15 mouse cellular contexts compared by ENCODE assay signal in the genomic region with DNA sequence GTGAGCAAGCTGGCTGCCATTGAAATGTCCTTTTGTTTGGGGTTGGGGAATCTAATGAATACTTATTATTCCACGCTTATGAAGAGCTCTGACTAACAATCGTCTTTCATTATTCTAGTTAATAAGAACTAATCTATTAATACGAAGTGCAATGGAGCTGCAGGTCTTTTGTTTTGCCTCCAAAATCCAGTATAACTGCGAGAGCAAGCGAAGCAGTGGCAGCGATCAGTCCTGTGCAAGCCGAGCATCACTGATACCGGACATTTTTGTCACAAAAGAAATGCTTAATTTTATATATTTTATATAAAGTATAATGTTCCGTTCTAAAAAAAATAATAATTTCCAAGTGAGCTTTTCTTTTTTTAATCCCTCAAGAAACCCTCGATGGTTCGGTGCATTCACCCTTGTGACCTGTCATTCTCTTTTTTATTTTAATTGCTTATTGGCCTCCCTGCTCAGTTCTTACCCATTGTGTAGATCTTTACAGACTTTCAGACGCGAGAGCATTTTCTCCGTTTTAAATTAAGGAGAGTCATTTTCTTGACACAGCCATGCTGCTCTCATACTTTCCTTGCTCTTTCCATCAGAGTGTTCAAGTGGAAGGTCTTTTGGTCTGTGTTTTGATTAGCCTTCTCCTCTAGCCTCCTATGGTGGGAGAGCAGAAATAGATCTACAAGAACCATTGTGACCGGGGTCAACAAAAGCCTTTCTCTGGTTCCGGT.
"Had no signal": no experiment of that assay in that cellular context is flagged by ENCODE, and none has a peak within 500 bp of the region (broad histone marks: within the 10 kb centered on the region; RNA-seq: fewer than 3 reads in every experiment).

No protein-coding gene starts in this region.

- ATAC-seq: intestine, embryonic 16.5 days had no signal

- H3K4me3 ChIP-seq: kidney, embryonic 15.5 days; limb, embryonic 13.5 days; midbrain, embryonic 10.5 days; myocyte; neural tube, embryonic 15.5 days had no signal

- H3K9me3 ChIP-seq: kidney, embryonic 15.5 days; limb, embryonic 13.5 days; midbrain, embryonic 10.5 days; neural tube, embryonic 15.5 days had no signal

- H3K27me3 ChIP-seq: kidney, embryonic 15.5 days; limb, embryonic 13.5 days; neural tube, embryonic 15.5 days had no signal

- H3K27ac ChIP-seq: kidney, embryonic 15.5 days; limb, embryonic 13.5 days; liver, embryonic 14.5 days; midbrain, embryonic 10.5 days; neural tube, embryonic 15.5 days had no signal

- H3K9ac ChIP-seq: kidney, embryonic 15.5 days; limb, embryonic 13.5 days; liver, embryonic 14.5 days; neural tube, embryonic 15.5 days had no signal

- DNase-seq: kidney, adult 2 months; kidney, postnatal 14 days; layer of hippocampus, postnatal 36 days; lung, adult 18-20 months; lung, postnatal 36 days; spleen, adult 18-20 months; thymus, adult 2 months; thymus, postnatal 25 days had no signal

- H3K4me1 ChIP-seq: kidney, embryonic 15.5 days; limb, embryonic 13.5 days; neural tube, embryonic 15.5 days had no signal

- H3K36me3 ChIP-seq: kidney, embryonic 15.5 days; limb, embryonic 13.5 days; midbrain, embryonic 10.5 days; neural tube, embryonic 15.5 days had no signal

- H3K4me2 ChIP-seq: kidney, embryonic 15.5 days; limb, embryonic 13.5 days; neural tube, embryonic 15.5 days had no signal
